Mouse (Mus musculus) heart, embryonic 16.5 days (tissue): ENCODE results near the gene Asdurf. TPM values are rescaled to one million over a fixed set of nuclear protein-coding genes. Genes with fewer than 3 reads are reported as not detected.
"Not testable (repeated sequence)": the region's sequence is repeated elsewhere in the genome, so short reads cannot be mapped to it uniquely, and the experiment has no call there.

Source experiments
- ATAC-seq: fragments of 200-750 bp; cut with Nextera tagmentation; replicated peaks from 2 replicates; pipeline ENCODE4 v1.8.0; 2017; ENCODE audit warnings: moderate number of reproducible peaks; ENCODE audit not compliant: insufficient read depth, low FRiP score; ENCODE audit errors: extremely low read depth
- H3K27ac ChIP-seq: fragments of 300-500 bp; sonication (generic); 2 replicates; pipeline ENCODE4 v1.5.1; 2014; ENCODE audit warnings: mild to moderate bottlenecking, low read length, control low read depth, moderate library complexity
- H3K27me3 ChIP-seq: fragments of 300-500 bp; sonication (generic); 2 replicates; pipeline ENCODE4 v1.6.1; 2014; ENCODE audit warnings: low read length, mixed read lengths; ENCODE audit not compliant: control insufficient read depth, insufficient read depth
- H3K36me3 ChIP-seq: fragments of 300-500 bp; sonication (generic); 2 replicates; pipeline ENCODE4 v1.6.1; 2014; ENCODE audit not compliant: control insufficient read depth, insufficient read depth
- H3K4me1 ChIP-seq: fragments of 300-500 bp; sonication (generic); 2 replicates; pipeline ENCODE4 v1.6.1; 2014; ENCODE audit warnings: low read length, mixed read lengths; ENCODE audit not compliant: control insufficient read depth, insufficient read depth
- H3K4me2 ChIP-seq: fragments of 300-500 bp; sonication (generic); 2 replicates; pipeline ENCODE4 v1.6.1; 2014; ENCODE audit warnings: low read depth, mild to moderate bottlenecking, control low read depth, low read length
- H3K4me3 ChIP-seq: fragments of 300-500 bp; sonication (generic); 2 replicates; pipeline ENCODE4 v1.5.1; 2014; ENCODE audit warnings: mild to moderate bottlenecking, control low read depth, low read length
- H3K9ac ChIP-seq: fragments of 300-500 bp; sonication (generic); 2 replicates; pipeline ENCODE4 v1.6.1; 2014; ENCODE audit warnings: low read length, control low read depth
- H3K9me3 ChIP-seq: fragments of 300-500 bp; sonication (generic); replicated peaks from 2 replicates; pipeline ENCODE4 v1.6.1; 2016; ENCODE audit warnings: low read length; ENCODE audit not compliant: control insufficient read depth
- WGBS: fragments of 180-500 bp; shearing (Covaris S2); extraction: QIAGEN DNeasy Blood & Tissue Kit; methylation state at CpG from one replicate; pipeline ENCODE4 v1.1.7; 2014; 5-methylcytosine and 5-hydroxymethylcytosine counted together
- polyA plus RNA-seq: library from polyadenylated mRNA; unstranded; fragments of >200 nt; fragmentation: Nextera tagmentation; extraction: Ambion mirVana; gene quantifications from 2 replicates; pipeline ENCODE4 v1.2.1, GENCODE M21; 2015

Asdurf gene
- polyA plus RNA-seq, 1 experiment from 2014 or later: 8.5 TPM

DNA sequence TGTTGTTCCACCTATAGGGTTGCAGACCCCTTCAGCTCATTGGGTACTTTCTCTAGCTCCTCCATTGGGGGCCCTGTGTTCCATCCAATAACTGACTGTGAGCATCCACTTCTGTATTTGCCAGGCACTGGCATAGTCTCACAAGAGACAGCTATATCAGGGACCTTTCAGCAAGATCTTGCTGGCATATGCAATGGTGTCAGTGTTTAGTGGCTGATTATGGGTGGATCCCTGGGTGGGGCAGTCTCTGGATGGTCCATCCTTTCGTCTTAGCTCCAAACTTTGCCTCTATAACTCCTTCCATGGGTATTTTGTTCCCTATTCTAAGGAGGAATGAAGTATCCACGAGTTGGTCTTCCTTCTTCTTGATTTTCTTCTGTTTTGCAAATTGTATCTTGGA lies 15.0 kb downstream of the Asdurf start:
- not testable (repeated sequence) for H3K4me1 ChIP-seq, H3K9ac ChIP-seq, H3K4me2 ChIP-seq, H3K27me3 ChIP-seq, H3K4me3 ChIP-seq, H3K9me3 ChIP-seq, H3K27ac ChIP-seq, ATAC-seq
- WGBS: 60% methylated on average over 2 of the region's 2 CpGs
- peaks cover 12% of the 10 kb centered on the region for H3K36me3 ChIP-seq

DNA sequence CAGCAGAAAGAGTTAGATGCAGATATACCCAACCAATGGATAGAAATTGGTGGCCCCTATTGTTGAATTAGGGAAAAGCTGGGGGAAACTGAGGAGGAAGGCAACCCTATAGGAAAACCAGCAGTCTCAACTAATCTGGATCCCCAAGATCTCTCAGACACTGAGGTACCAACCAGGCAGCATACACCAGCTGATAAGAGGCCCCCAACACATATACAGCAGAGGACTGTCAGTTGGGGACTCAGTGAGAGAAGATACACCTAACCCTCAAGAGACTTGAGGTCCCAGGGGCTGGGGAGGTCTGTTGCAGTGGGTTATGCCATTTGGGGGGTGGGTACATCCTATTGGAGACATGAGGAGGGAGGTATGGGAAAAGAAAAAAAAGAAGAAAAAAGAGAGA lies 17.0 kb downstream of the Asdurf start:
- H3K4me1 ChIP-seq: no peaks in the 10 kb centered on the region
- H3K4me2 ChIP-seq: no peak overlapping the region
- H3K9me3 ChIP-seq: no peaks in the 10 kb centered on the region
- H3K4me3 ChIP-seq: no peak overlapping the region
- H3K9ac ChIP-seq: no peak overlapping the region
- no peaks in the 10 kb centered on the region for H3K27me3 ChIP-seq
- H3K27ac ChIP-seq: no peak overlapping the region
- no peak for ATAC-seq
- no peaks in the 10 kb centered on the region for H3K36me3 ChIP-seq

DNA sequence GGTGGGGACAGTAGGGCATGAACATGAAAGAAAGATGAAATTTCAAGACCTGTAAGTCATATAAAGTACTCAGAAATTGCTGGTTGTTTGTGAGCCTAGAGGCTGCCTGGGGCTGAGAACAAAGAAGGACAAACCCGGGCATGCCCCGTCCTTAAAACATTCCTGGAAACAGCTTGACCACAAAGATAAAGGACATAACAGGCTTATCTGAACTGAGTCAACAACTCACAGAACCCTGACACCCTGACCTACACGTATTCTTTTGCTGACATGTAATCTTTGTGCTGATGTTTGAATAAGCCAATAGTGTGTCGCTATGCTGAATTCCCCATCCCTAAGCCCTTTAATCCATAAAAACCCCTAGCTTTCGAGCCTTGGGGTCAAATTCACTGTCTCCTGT lies 18.9 kb downstream of the Asdurf start:
- not testable (repeated sequence) for ATAC-seq, H3K4me2 ChIP-seq
- WGBS: 44% methylated on average over 5 of the region's 5 CpGs

DNA sequence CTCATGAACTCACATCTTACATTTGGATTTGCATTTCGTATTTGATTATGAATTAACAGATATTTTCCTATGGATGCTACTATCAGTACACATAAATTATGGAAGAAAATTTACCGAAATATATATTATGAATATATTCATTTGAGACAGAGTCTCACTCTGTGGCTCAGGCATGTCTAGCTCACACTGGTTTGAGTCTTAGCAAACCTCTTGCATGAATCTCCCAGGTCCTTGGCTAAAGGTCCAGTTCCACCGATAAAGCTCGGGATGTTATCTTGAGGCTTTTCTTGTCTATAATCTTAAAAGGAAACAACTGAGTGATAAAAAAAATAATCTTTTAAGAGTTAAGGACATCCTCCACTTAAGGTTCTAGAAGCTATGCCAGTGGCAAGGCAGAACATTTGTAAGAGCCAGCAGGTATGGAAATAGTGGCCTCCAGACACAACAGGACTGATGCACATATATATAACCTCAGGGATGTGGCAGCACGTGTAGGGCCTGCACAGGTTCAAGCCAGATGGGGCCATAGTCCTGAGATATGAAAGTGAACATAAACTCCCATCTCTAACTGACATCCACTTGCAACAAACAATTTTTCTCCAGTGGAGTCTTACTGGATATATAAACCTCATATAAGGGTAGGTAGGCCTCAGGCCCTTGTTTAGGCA lies 27.5 kb downstream of the Asdurf start:
- WGBS: 82% methylated on average over 5 of the region's 5 CpGs
- ATAC-seq: no peak
- Histone ChIP-seq H3K27me3 (no peaks in the 10 kb centered on the region), H3K9ac (no peak overlapping the region), H3K9me3 (no peaks in the 10 kb centered on the region), H3K4me3 (no peak overlapping the region), H3K4me2 (no peak overlapping the region), H3K36me3 (peaks cover 16% of the 10 kb centered on the region), H3K4me1 (no peaks in the 10 kb centered on the region), H3K27ac (no peak overlapping the region)

More for the DNA sequence above, 18.9 kb downstream of the Asdurf start:
- not testable (repeated sequence) for H3K27me3 ChIP-seq, H3K9me3 ChIP-seq, H3K4me1 ChIP-seq, H3K27ac ChIP-seq, H3K9ac ChIP-seq, H3K36me3 ChIP-seq, H3K4me3 ChIP-seq

DNA sequence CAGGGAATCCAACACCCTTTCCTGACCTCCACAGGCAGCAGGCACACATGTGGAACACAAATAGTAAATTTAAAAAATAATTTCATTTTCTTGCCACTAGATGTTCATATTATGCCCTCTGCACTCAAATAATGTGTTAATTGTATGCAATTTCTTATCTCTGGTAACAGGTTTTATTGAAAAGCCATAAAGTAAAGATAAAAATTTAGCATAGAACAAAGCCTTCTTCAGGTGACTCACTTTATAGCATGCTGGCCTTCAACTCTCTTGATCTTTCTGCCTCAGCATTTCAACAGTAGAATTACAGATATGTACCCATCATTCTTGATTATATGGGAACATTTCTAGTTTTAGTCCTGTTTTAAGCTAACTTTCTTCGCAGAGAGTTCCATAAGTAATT lies 28.1 kb downstream of the Asdurf start:
- no peak for ATAC-seq
- Histone ChIP-seq H3K27ac (no peak overlapping the region), H3K9me3 (no peaks in the 10 kb centered on the region), H3K27me3 (no peaks in the 10 kb centered on the region), H3K4me3 (no peak overlapping the region), H3K36me3 (peaks cover 16% of the 10 kb centered on the region), H3K9ac (no peak overlapping the region), H3K4me1 (no peaks in the 10 kb centered on the region), H3K4me2 (no peak overlapping the region)
- 92% methylated on average over 1 of the region's 1 CpGs for WGBS

DNA sequence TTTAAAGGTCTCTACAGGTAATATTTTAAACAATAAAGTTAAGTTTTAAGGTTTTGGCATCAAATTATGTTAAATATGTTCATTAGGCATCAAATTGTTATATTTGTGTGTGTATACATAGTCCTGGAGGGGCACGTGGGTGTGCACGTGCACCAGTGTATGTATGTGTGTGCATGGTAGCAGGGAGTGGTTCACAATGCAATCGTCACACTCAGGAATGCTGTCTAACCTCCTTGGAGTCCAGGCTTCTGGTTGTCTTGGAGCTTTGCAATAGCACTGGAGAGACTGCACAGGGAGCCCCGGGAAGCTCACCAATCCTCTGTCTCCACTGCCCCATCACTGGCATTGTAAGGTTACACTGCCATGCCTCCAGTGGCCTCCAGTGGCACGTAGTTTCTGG lies 29.2 kb downstream of the Asdurf start:
- WGBS: 89% methylated on average over 5 of the region's 5 CpGs
- Histone ChIP-seq H3K36me3 (peaks cover 20% of the 10 kb centered on the region), H3K4me1 (no peaks in the 10 kb centered on the region), H3K4me3 (no peak overlapping the region), H3K27ac (no peak overlapping the region), H3K9ac (no peak overlapping the region), H3K4me2 (no peak overlapping the region), H3K27me3 (no peaks in the 10 kb centered on the region), H3K9me3 (no peaks in the 10 kb centered on the region)
- no peak for ATAC-seq

DNA sequence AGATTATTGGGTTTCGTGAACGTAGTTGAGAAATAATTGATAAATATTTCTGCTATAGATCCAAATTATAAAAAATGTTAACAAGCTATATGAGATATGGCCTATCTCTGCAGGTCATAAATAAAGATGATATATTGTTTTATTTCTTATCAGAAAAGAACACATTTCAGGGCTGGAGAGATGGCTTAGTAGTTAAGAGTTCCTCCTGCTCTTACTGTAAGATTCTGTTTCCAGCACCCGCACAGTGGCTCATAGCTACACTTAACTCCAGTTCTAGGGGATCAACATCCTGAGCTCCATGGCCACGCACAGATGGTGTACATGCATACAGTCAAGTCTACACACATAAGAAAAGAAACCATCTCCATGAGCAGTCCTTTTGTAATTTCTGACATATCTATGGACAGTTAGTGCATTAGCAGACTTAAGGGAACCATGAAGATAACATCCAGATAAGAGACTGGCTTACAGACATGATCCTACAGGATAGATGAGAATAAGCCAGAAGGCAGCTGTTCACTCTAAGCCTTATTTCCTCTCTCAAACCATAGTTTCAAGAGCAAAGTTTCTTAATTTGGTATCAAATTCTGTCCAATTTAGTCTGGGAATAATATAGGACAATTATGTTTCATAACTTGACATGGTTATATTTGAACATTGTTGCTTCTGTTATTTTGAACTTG lies 30.6 kb downstream of the Asdurf start:
- no peak overlapping the region for H3K9ac ChIP-seq
- ATAC-seq: no peak
- WGBS: 96% methylated on average over 4 of the region's 4 CpGs

DNA sequence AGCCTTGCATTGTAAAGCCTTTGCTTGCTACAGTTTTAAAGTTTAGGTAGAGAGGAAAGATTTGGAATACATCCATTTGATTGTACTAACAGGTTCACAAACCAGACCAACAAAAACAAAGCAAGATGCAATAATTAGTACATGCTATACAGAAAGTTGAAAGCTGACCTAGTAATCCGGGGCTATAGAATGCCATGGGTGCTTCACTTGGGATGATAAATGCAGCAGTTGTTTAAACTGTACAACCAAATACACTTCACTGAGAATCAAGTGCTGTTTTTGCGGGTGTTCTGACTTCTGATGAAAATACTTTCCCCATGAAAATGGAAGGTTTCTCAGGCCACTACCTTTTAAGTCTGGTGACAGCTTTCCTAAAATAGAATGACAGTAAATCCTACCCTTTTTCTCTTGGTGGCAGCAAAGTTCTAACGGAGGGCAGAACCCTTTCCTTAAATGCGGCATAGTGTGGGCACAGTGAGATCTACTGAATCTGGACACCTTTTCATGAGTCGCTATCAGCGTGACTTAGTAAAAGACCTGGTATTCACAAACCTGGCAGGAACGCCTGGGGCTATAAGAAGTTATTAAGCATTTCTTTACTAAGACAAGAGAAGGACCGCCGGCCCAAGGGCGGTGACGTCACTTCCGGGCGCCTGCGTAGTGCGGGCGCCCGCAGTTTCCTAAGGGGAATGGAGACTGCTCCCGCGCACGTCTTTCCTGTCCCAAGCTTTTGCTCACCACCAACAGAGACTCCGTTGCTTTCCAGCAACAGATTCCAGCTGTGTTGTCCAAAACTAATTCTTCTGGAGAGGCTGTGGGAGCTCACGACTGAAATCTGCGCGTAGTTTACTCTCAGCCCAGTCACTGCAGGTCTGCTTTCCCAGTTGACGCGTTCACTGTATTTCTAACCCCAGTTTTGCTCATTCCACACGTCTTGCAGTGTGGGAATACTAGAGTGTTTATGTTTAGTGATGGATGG lies 39.1 kb downstream of the Asdurf start, which contains the start of gene Osgepl1:
Osgepl1 (plus strand) TSS at position 636 of the 979 bp plus-strand sequence.
- Histone ChIP-seq H3K27ac (peak within 1 kb of the TSS; percentile 86), H3K9ac (peak within 1 kb of the TSS; percentile 88), H3K4me1 (0 out of 2 replicates have a peak, but pooled peaks cover 4% of the 10 kb centered on the region), H3K27me3 (no peaks in the 10 kb centered on the region), H3K4me3 (peak within 1 kb of the TSS; percentile 83), H3K4me2 (peak within 1 kb of the TSS; percentile 81), H3K9me3 (no peaks in the 10 kb centered on the region), H3K36me3 (peaks cover 5% of the 10 kb centered on the region; the same call in 1 of the 2 replicates)
- peak; percentile 93 for ATAC-seq
- WGBS: 2% methylated on average over 27 of the region's 27 CpGs

More for the DNA sequence above, 30.6 kb downstream of the Asdurf start:
- Histone ChIP-seq H3K9me3 (no peaks in the 10 kb centered on the region), H3K27ac (no peak overlapping the region), H3K4me3 (no peak overlapping the region), H3K4me2 (no peak overlapping the region), H3K36me3 (peaks cover 24% of the 10 kb centered on the region), H3K4me1 (no peaks in the 10 kb centered on the region), H3K27me3 (no peaks in the 10 kb centered on the region)
